Mouse (Mus musculus) bone marrow macrophage, adult 2 months (primary cell): ENCODE data around the gene Chka.

Experiments
- CTCF ChIP-seq: IDR thresholded peaks from 2 replicates; pipeline ENCODE4 v1.5.1; 2012; ENCODE audit warnings: low read depth, mild to moderate bottlenecking, low read length, moderate library complexity
- POLR2A ChIP-seq: IDR thresholded peaks from 2 replicates; pipeline ENCODE4 v1.6.1; 2012; ENCODE audit warnings: mild to moderate bottlenecking, low read depth, low read length, borderline replicate concordance

DNA sequence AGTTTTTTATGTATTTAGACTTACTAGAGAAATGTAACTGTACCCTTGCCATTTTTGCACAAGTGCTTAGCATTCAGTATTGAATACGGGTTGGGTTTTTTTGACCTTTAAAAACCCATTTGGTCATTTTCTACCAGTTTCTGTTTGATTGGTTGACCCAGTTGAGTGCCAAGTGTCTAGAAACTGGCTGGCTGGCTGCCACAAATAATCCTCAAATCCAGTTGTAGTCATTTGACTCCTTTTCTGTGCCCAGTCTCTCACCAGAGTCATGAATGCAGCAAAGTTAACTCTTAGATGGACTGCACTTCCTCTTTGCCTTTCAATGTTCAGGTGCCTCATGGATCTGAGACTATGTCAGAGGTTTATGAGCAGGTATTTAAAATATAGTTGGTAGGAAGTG, 2.3 kb downstream of the Chka start:
- TF ChIP-seq POLR2A, result no peak
- no peak for TF ChIP-seq CTCF
